Mouse (Mus musculus) midbrain, embryonic 12.5 days (tissue): ENCODE results near the gene Peg12. TPM values are rescaled to one million over a fixed set of nuclear protein-coding genes. Genes with fewer than 3 reads are reported as not detected.

Experiments
- ATAC-seq: fragments of 200-750 bp; cut with Nextera tagmentation; 2 replicates; pipeline ENCODE4 v1.8.0; 2017; ENCODE audit warnings: low read depth, moderate TSS enrichment, moderate library complexity; ENCODE audit not compliant: low FRiP score
- H3K27ac ChIP-seq: fragments of 300-500 bp; sonication (generic); replicated peaks from 2 replicates; pipeline ENCODE4 v1.5.1; 2016; ENCODE audit warnings: mild to moderate bottlenecking
- H3K27me3 ChIP-seq: fragments of 300-500 bp; sonication (generic); 2 replicates; pipeline ENCODE4 v1.6.1; 2016; ENCODE audit warnings: mild to moderate bottlenecking
- H3K36me3 ChIP-seq: fragments of 300-500 bp; sonication (generic); 2 replicates; pipeline ENCODE4 v1.6.1; 2016
- H3K4me1 ChIP-seq: fragments of 300-500 bp; sonication (generic); 2 replicates; pipeline ENCODE4 v1.6.1; 2016
- H3K4me2 ChIP-seq: fragments of 300-500 bp; sonication (generic); replicated peaks from 2 replicates; pipeline ENCODE4 v1.6.1; 2016; ENCODE audit warnings: mild to moderate bottlenecking, moderate library complexity
- H3K4me3 ChIP-seq: fragments of 300-500 bp; sonication (generic); 2 replicates; pipeline ENCODE4 v1.5.1; 2016; ENCODE audit warnings: mild to moderate bottlenecking
- H3K9ac ChIP-seq: fragments of 300-500 bp; sonication (generic); replicated peaks from 2 replicates; pipeline ENCODE4 v1.6.1; 2016; ENCODE audit warnings: mild to moderate bottlenecking, moderate library complexity
- H3K9me3 ChIP-seq: fragments of 300-500 bp; sonication (generic); 2 replicates; pipeline ENCODE4 v1.6.1; 2016; ENCODE audit warnings: mild to moderate bottlenecking
- WGBS: fragments of 180-500 bp; shearing (Covaris S2); methylation state at CpG from one replicate; pipeline ENCODE4 v1.1.7; 2016; 5-methylcytosine and 5-hydroxymethylcytosine counted together
- polyA plus RNA-seq: library from polyadenylated mRNA; unstranded; fragments of >200 nt; fragmentation: Nextera tagmentation; extraction: Ambion mirVana; gene quantifications from 2 replicates; pipeline ENCODE4 v1.2.1, GENCODE M21; 2016

Gene Peg12
- polyA plus RNA-seq, 1 experiment from 2014 or later = 67.3 TPM

GRCm38 (mm10) chr7:62420566-62420965, 43.7 kb downstream of the Peg12 start:
- WGBS = 44% methylated on average over 6 of the region's 6 CpGs
- H3K27me3 ChIP-seq = no peaks in the 10 kb centered on the region
- no peaks in the 10 kb centered on the region for H3K4me1 ChIP-seq
- peaks cover 16% of the 10 kb centered on the region; the same call in 1 of the 2 replicates for H3K9me3 ChIP-seq
- peak overlapping the region; percentile 72 for H3K4me3 ChIP-seq
- peak overlapping the region; percentile 45 for H3K4me2 ChIP-seq
- H3K9ac ChIP-seq = peak overlapping the region; percentile 37; the same call in 1 of the 2 replicates
- H3K27ac ChIP-seq = peak overlapping the region; percentile 96
- no peaks in the 10 kb centered on the region for H3K36me3 ChIP-seq
- peak; percentile 49 for ATAC-seq

- H3K4me1 ChIP-seq = no peaks in the 10 kb centered on the region
- peak within 1 kb of the TSS; percentile 88 for H3K9ac ChIP-seq
- WGBS = 20% methylated on average over 49 of the region's 49 CpGs
- peak; percentile 78 for ATAC-seq
- H3K27ac ChIP-seq = peak within 1 kb of the TSS; percentile 96
- no peaks in the 10 kb centered on the region for H3K27me3 ChIP-seq
- H3K9me3 ChIP-seq = peaks cover 16% of the 10 kb centered on the region; the same call in 1 of the 2 replicates
- H3K4me2 ChIP-seq = peak within 1 kb of the TSS; percentile 64
- H3K4me3 ChIP-seq = peak within 1 kb of the TSS; percentile 72
- no peaks in the 10 kb centered on the region for H3K36me3 ChIP-seq
Measured at GRCm38 (mm10) chr7:62419493-62420360, 44.6 kb downstream of the Peg12 start, which contains the start of gene Mkrn3. TSS of gene Mkrn3 (minus strand) at chr7:62420139.

- H3K9ac ChIP-seq = peak overlapping the region; percentile 84
- 49% methylated on average over 17 of the region's 17 CpGs for WGBS
- H3K27me3 ChIP-seq = no peaks in the 10 kb centered on the region
- no peaks in the 10 kb centered on the region for H3K4me1 ChIP-seq
- H3K4me2 ChIP-seq = peak overlapping the region; percentile 64
- peaks cover 16% of the 10 kb centered on the region; the same call in 1 of the 2 replicates for H3K9me3 ChIP-seq
- H3K36me3 ChIP-seq = no peaks in the 10 kb centered on the region
- peak overlapping the region; percentile 96 for H3K27ac ChIP-seq
- peak overlapping the region; percentile 72 for H3K4me3 ChIP-seq
- no peak; the same call in 1 of the 2 replicates for ATAC-seq
Measured at GRCm38 (mm10) chr7:62419105-62419492, 45.2 kb downstream of the Peg12 start.

- H3K9ac ChIP-seq = peak overlapping the region; percentile 84
- peak overlapping the region; percentile 64 for H3K4me2 ChIP-seq
- H3K4me3 ChIP-seq = peak overlapping the region; percentile 72
- no peaks in the 10 kb centered on the region for H3K4me1 ChIP-seq
- ATAC-seq = no peak
- WGBS = 55% methylated on average over 9 of the region's 9 CpGs
- no peaks in the 10 kb centered on the region for H3K36me3 ChIP-seq
- H3K27ac ChIP-seq = peak overlapping the region; percentile 96
- peaks cover 16% of the 10 kb centered on the region; the same call in 1 of the 2 replicates for H3K9me3 ChIP-seq
- no peaks in the 10 kb centered on the region for H3K27me3 ChIP-seq
Measured at GRCm38 (mm10) chr7:62418346-62418745, 46.0 kb downstream of the Peg12 start.

GRCm38 (mm10) chr7:62416173-62416572, 48.1 kb downstream of the Peg12 start:
- Histone ChIP-seq H3K27ac (peak overlapping the region; percentile 86), H3K9ac (0 out of 2 replicates have a peak overlapping the region, but pooled peaks have one; percentile 20), H3K4me1 (0 out of 2 replicates have a peak, but pooled peaks cover 6% of the 10 kb centered on the region), H3K27me3 (no peaks in the 10 kb centered on the region), H3K4me2 (peak overlapping the region; percentile 41), H3K36me3 (no peaks in the 10 kb centered on the region), H3K9me3 (peaks cover 14% of the 10 kb centered on the region; the same call in 1 of the 2 replicates), H3K4me3 (peak overlapping the region; percentile 20)
- ATAC-seq = peak; percentile 72

GRCm38 (mm10) chr7:62415222-62415621, 49.1 kb downstream of the Peg12 start:
- H3K9ac ChIP-seq = no peak overlapping the region
- peaks cover 14% of the 10 kb centered on the region; the same call in 1 of the 2 replicates for H3K9me3 ChIP-seq
- peak overlapping the region; percentile 80 for H3K27ac ChIP-seq
- H3K4me1 ChIP-seq = 0 out of 2 replicates have a peak, but pooled peaks cover 9% of the 10 kb centered on the region
- WGBS = 27% methylated on average over 1 of the region's 1 CpGs
- no peak; the same call in 1 of the 2 replicates for ATAC-seq
- H3K36me3 ChIP-seq = no peaks in the 10 kb centered on the region
- no peaks in the 10 kb centered on the region for H3K27me3 ChIP-seq
- H3K4me2 ChIP-seq = 0 out of 2 replicates have a peak overlapping the region, but pooled peaks have one; percentile 15
- H3K4me3 ChIP-seq = no peak overlapping the region

Other genes starting within 250 kb of the Peg12 start
- 232 and 251 TPM in 2 replicates for gene Ndn, start 117.9 kb downstream of the Peg12 start, polyA plus RNA-seq
- gene Magel2, start 87.5 kb downstream of the Peg12 start, polyA plus RNA-seq = 14.6 and 20.2 TPM in 2 replicates
- gene Mkrn3, start 44.4 kb downstream of the Peg12 start, polyA plus RNA-seq = 25.2 and 26.4 TPM in 2 replicates